In genomic region chr2:165839317-165839652, GRCm38 (mm10) we compare ENCODE assay signal across 19 mouse cellular contexts. TPM values are rescaled to one million over a fixed set of nuclear protein-coding genes. Genes with fewer than 3 reads are reported as not detected.
DNase-seq lines count a peak whose midpoint lies in the region; ATAC-seq and TF ChIP-seq lines count a peak whose summit lies in the region.
"Had no signal": no experiment of that assay in that cellular context is flagged by ENCODE, and none has a peak within 500 bp of the region (broad histone marks: within the 10 kb centered on the region; RNA-seq: fewer than 3 reads in every experiment).

No protein-coding gene starts in this region.

- TF ChIP-seq CTCF in thymus, adult 2 months (IDR thresholded peaks at IDR 0.05; ENCODE audit: borderline replicate concordance, control insufficient read depth, extremely low read depth, insufficient read depth, low read length, poor library complexity), result no peak

- H3K4me1 ChIP-seq in forebrain, embryonic 12.5 days, result peaks cover 13% of the 10 kb centered on the region
- no peaks in the 10 kb centered on the region for H3K4me1 ChIP-seq in forebrain, embryonic 11.5 days (replicated peaks; ENCODE audit: control insufficient read depth, insufficient read depth, low read length)
- peaks cover 11% of the 10 kb centered on the region; the same call in 1 of the 2 replicates for H3K4me1 ChIP-seq in midbrain, embryonic 12.5 days
- H3K4me1 ChIP-seq in midbrain, embryonic 10.5 days, result no peaks in the 10 kb centered on the region
- H3K4me1 ChIP-seq in hindbrain, embryonic 13.5 days (replicated peaks), result peaks cover 37% of the 10 kb centered on the region
- peaks cover 35% of the 10 kb centered on the region for H3K4me1 ChIP-seq in neural tube, embryonic 13.5 days (replicated peaks)
- H3K4me1 ChIP-seq in thymus, adult 2 months (replicated peaks; ENCODE audit: control insufficient read depth, insufficient read depth, low read length), result no peaks in the 10 kb centered on the region

- DNase-seq in forebrain, embryonic 11.5 days (ENCODE audit: low spot score), result no peak
- no peak for DNase-seq in midbrain, embryonic 10.5 days (ENCODE audit: low spot score)
- DNase-seq in thymus, adult 2 months, result no peak
- no peak for DNase-seq in left cerebral cortex, adult 8-10 months (ENCODE audit: low spot score in 2 of 2)
- DNase-seq: cerebellum, adult 9-10 months; heart, adult 18-20 months; kidney, adult 8-10 months; kidney, postnatal 36 days; left cerebral cortex, postnatal 4 days; lung, adult 18-20 months; right cerebral cortex, postnatal 14 days; thymus, postnatal 4 days had no signal

- H3K9me3 ChIP-seq in forebrain, embryonic 12.5 days, result no peaks in the 10 kb centered on the region
- no peaks in the 10 kb centered on the region for H3K9me3 ChIP-seq in forebrain, embryonic 11.5 days (ENCODE audit: control insufficient read depth, low read length)
- no peaks in the 10 kb centered on the region for H3K9me3 ChIP-seq in midbrain, embryonic 12.5 days
- no peaks in the 10 kb centered on the region for H3K9me3 ChIP-seq in midbrain, embryonic 10.5 days (replicated peaks)
- no peaks in the 10 kb centered on the region for H3K9me3 ChIP-seq in hindbrain, embryonic 13.5 days
- no peaks in the 10 kb centered on the region for H3K9me3 ChIP-seq in neural tube, embryonic 13.5 days
- H3K9me3 ChIP-seq: G1E; heart, embryonic 15.5 days had no signal

- no peaks in the 10 kb centered on the region for H3K27me3 ChIP-seq in forebrain, embryonic 12.5 days
- H3K27me3 ChIP-seq in forebrain, embryonic 11.5 days (ENCODE audit: control insufficient read depth, insufficient read depth, low read length), result no peaks in the 10 kb centered on the region
- no peaks in the 10 kb centered on the region for H3K27me3 ChIP-seq in midbrain, embryonic 12.5 days
- no peaks in the 10 kb centered on the region for H3K27me3 ChIP-seq in midbrain, embryonic 10.5 days (ENCODE audit: low read depth, poor library complexity, severe bottlenecking)
- H3K27me3 ChIP-seq in hindbrain, embryonic 13.5 days, result no peaks in the 10 kb centered on the region
- no peaks in the 10 kb centered on the region for H3K27me3 ChIP-seq in neural tube, embryonic 13.5 days
- no peaks in the 10 kb centered on the region for H3K27me3 ChIP-seq in thymus, adult 2 months (ENCODE audit: control insufficient read depth, insufficient read depth, low read length)
- H3K27me3 ChIP-seq: heart, embryonic 15.5 days had no signal

- no peak overlapping the region for H3K4me3 ChIP-seq in forebrain, embryonic 12.5 days (replicated peaks)
- H3K4me3 ChIP-seq in forebrain, embryonic 11.5 days (ENCODE audit: low read depth, low read length), result no peak overlapping the region
- H3K4me3 ChIP-seq in midbrain, embryonic 12.5 days, result no peak overlapping the region
- no peak overlapping the region for H3K4me3 ChIP-seq in midbrain, embryonic 10.5 days
- no peak overlapping the region for H3K4me3 ChIP-seq in hindbrain, embryonic 13.5 days
- H3K4me3 ChIP-seq in neural tube, embryonic 13.5 days, result no peak overlapping the region
- H3K4me3 ChIP-seq in thymus, adult 2 months (ENCODE audit: control insufficient read depth, insufficient read depth, low read length), result no peak overlapping the region
- H3K4me3 ChIP-seq: heart, embryonic 15.5 days had no signal

- no peak overlapping the region for H3K4me2 ChIP-seq in forebrain, embryonic 12.5 days
- no peak overlapping the region for H3K4me2 ChIP-seq in forebrain, embryonic 11.5 days (ENCODE audit: low read depth, low read length, severe bottlenecking)
- no peak overlapping the region for H3K4me2 ChIP-seq in midbrain, embryonic 12.5 days (replicated peaks)
- no peak overlapping the region for H3K4me2 ChIP-seq in hindbrain, embryonic 13.5 days
- no peak overlapping the region for H3K4me2 ChIP-seq in neural tube, embryonic 13.5 days
- H3K4me2 ChIP-seq: heart, embryonic 15.5 days had no signal

- TF ChIP-seq POLR2A in thymus, adult 2 months (IDR thresholded peaks at IDR 0.05; ENCODE audit: control insufficient read depth, extremely low read depth, insufficient read depth, low read length, poor library complexity), result no peak

- WGBS in forebrain, embryonic 12.5 days, result 78% methylated on average over 2 of the region's 2 CpGs
- WGBS in forebrain, embryonic 11.5 days, result 82% methylated on average over 2 of the region's 2 CpGs
- 84% methylated on average over 2 of the region's 2 CpGs for WGBS in midbrain, embryonic 12.5 days
- 78% methylated on average over 2 of the region's 2 CpGs for WGBS in midbrain, embryonic 10.5 days
- 60% methylated on average over 2 of the region's 2 CpGs for WGBS in hindbrain, embryonic 13.5 days
- WGBS in neural tube, embryonic 13.5 days, result 47% methylated on average over 2 of the region's 2 CpGs
- WGBS in thymus, adult 2 months, result 81% methylated on average over 2 of the region's 2 CpGs

- no peak for ATAC-seq in forebrain, embryonic 12.5 days (ENCODE audit: low FRiP score)
- ATAC-seq in forebrain, embryonic 11.5 days (replicated peaks; ENCODE audit: low FRiP score), result no peak
- ATAC-seq in midbrain, embryonic 12.5 days (ENCODE audit: low FRiP score, low read depth), result no peak
- ATAC-seq in hindbrain, embryonic 13.5 days (ENCODE audit: low FRiP score), result no peak
- ATAC-seq in neural tube, embryonic 13.5 days (ENCODE audit: low read depth), result peak; percentile 45; the same call in 1 of the 2 replicates
- ATAC-seq: CD4-positive, CD25-positive, alpha-beta regulatory T cell, adult 4 months had no signal

- H3K36me3 ChIP-seq in forebrain, embryonic 12.5 days (replicated peaks), result peaks cover 93% of the 10 kb centered on the region
- H3K36me3 ChIP-seq in forebrain, embryonic 11.5 days (ENCODE audit: control insufficient read depth, insufficient read depth, low read length), result peaks cover 17% of the 10 kb centered on the region; the same call in 1 of the 2 replicates
- H3K36me3 ChIP-seq in midbrain, embryonic 12.5 days, result peaks cover 99% of the 10 kb centered on the region
- peaks cover 100% of the 10 kb centered on the region for H3K36me3 ChIP-seq in midbrain, embryonic 10.5 days
- H3K36me3 ChIP-seq in hindbrain, embryonic 13.5 days, result peaks cover 94% of the 10 kb centered on the region
- peaks cover 88% of the 10 kb centered on the region for H3K36me3 ChIP-seq in neural tube, embryonic 13.5 days
- H3K36me3 ChIP-seq in thymus, adult 2 months (ENCODE audit: control insufficient read depth, insufficient read depth, low read length), result peaks cover 49% of the 10 kb centered on the region

- H3K9ac ChIP-seq in forebrain, embryonic 12.5 days, result no peak overlapping the region
- H3K9ac ChIP-seq in forebrain, embryonic 11.5 days (ENCODE audit: low read length), result no peak overlapping the region
- no peak overlapping the region for H3K9ac ChIP-seq in midbrain, embryonic 12.5 days (replicated peaks)
- no peak overlapping the region; the same call in 1 of the 2 replicates for H3K9ac ChIP-seq in hindbrain, embryonic 13.5 days
- no peak overlapping the region for H3K9ac ChIP-seq in neural tube, embryonic 13.5 days
- H3K9ac ChIP-seq: heart, embryonic 15.5 days had no signal

- H3K27ac ChIP-seq in forebrain, embryonic 12.5 days, result peak overlapping the region; percentile 69
- H3K27ac ChIP-seq in forebrain, embryonic 11.5 days (ENCODE audit: low read depth, low read length), result no peak overlapping the region; the same call in 1 of the 2 replicates
- peak overlapping the region; percentile 54 for H3K27ac ChIP-seq in midbrain, embryonic 12.5 days (replicated peaks)
- no peak overlapping the region for H3K27ac ChIP-seq in midbrain, embryonic 10.5 days (replicated peaks)
- H3K27ac ChIP-seq in hindbrain, embryonic 13.5 days, result peak overlapping the region; percentile 83
- H3K27ac ChIP-seq in neural tube, embryonic 13.5 days (replicated peaks), result peak overlapping the region; percentile 84
- H3K27ac ChIP-seq in thymus, adult 2 months (ENCODE audit: control insufficient read depth, insufficient read depth, low read length), result no peak overlapping the region
- H3K27ac ChIP-seq: heart, embryonic 15.5 days had no signal

RNA-seq across cellular contexts. Expression of gene Zmynd8, which starts 59.5 kb away (rescaled TPM):
- 67.6 and 71.5 TPM in 2 replicates for polyA plus RNA-seq in forebrain, embryonic 12.5 days (2016; fragmentation: Nextera tagmentation; extraction: Ambion mirVana)
- 54.3 and 61.5 TPM in 2 replicates for polyA plus RNA-seq in forebrain, embryonic 11.5 days (2014; fragmentation: Nextera tagmentation; extraction: Ambion mirVana)
- polyA plus RNA-seq in midbrain, embryonic 12.5 days (2016; fragmentation: Nextera tagmentation; extraction: Ambion mirVana), result 70.6 and 71.2 TPM in 2 replicates
- 61.4 and 63.3 TPM in 2 replicates for polyA plus RNA-seq in midbrain, embryonic 10.5 days (2016; fragmentation: Nextera tagmentation; extraction: Ambion mirVana)
- 82.2 and 86.6 TPM in 2 replicates for polyA plus RNA-seq in hindbrain, embryonic 13.5 days (2015; fragmentation: Nextera tagmentation; extraction: Ambion mirVana)
- 69.0 and 73.2 TPM in 2 replicates for polyA plus RNA-seq in neural tube, embryonic 13.5 days (2015; fragmentation: Nextera tagmentation; extraction: Ambion mirVana)
- polyA plus RNA-seq in thymus, adult 2 months (2012; rRNA removed), result 30.3 and 30.9 TPM in 2 replicates
- 100 to 1,000 TPM; 105 to 132 (median 130) TPM for total RNA-seq in left cerebral cortex, adult 8-10 months (2022)

Comparison
In these comparisons a context has a peak if more than half of its experiments do, and no peak if none do; other contexts are left out.
1. H3K27ac ChIP-seq: peak in forebrain, embryonic 12.5 days (single experiment), midbrain, embryonic 12.5 days (single experiment), hindbrain, embryonic 13.5 days (single experiment) and neural tube, embryonic 13.5 days (single experiment); none in forebrain, embryonic 11.5 days (single experiment), midbrain, embryonic 10.5 days (single experiment) and thymus, adult 2 months (single experiment).